Mouse (Mus musculus) lung, postnatal 0 days (tissue): ENCODE data around the gene Plekha4. TPM values are rescaled to one million over a fixed set of nuclear protein-coding genes. Genes with fewer than 3 reads are reported as not detected.

Source experiments
- ATAC-seq: fragments of 200-750 bp; cut with Nextera tagmentation; 2 replicates; pipeline ENCODE4 v1.8.0; 2017; ENCODE audit warnings: moderate library complexity
- DNase-seq: peaks from one replicate; pipeline ENCODE4 v3.0.0-alpha.2; 2016; ENCODE audit warnings: low spot score
- H3K27ac ChIP-seq: fragments of 300-500 bp; sonication (generic); 2 replicates; pipeline ENCODE4 v1.5.1; 2014; ENCODE audit warnings: antibody characterized with exemption, mild to moderate bottlenecking, low read length, mixed read lengths
- H3K27me3 ChIP-seq: fragments of 300-500 bp; sonication (generic); replicated peaks from 2 replicates; pipeline ENCODE4 v1.6.1; 2014; ENCODE audit warnings: low read length, mixed read lengths; ENCODE audit not compliant: insufficient read depth
- H3K36me3 ChIP-seq: fragments of 300-500 bp; sonication (generic); 2 replicates; pipeline ENCODE4 v1.6.1; 2014; ENCODE audit warnings: low read length, mixed read lengths; ENCODE audit not compliant: insufficient read depth
- H3K4me1 ChIP-seq: fragments of 300-500 bp; sonication (generic); 2 replicates; pipeline ENCODE4 v1.6.1; 2014; ENCODE audit warnings: antibody characterized with exemption, low read depth, low read length, mixed read lengths; ENCODE audit not compliant: insufficient read depth
- H3K4me2 ChIP-seq: fragments of 300-500 bp; sonication (generic); replicated peaks from 2 replicates; pipeline ENCODE4 v1.6.1; 2014; ENCODE audit warnings: low read depth, mild to moderate bottlenecking, low read length, moderate library complexity, mixed read lengths
- H3K4me3 ChIP-seq: fragments of 300-500 bp; sonication (generic); 2 replicates; pipeline ENCODE4 v1.5.1; 2014; ENCODE audit warnings: low read depth, low read length
- H3K9ac ChIP-seq: fragments of 300-500 bp; sonication (generic); replicated peaks from 2 replicates; pipeline ENCODE4 v1.6.1; 2014; ENCODE audit warnings: low read depth, mild to moderate bottlenecking
- H3K9me3 ChIP-seq: fragments of 300-500 bp; sonication (generic); 2 replicates; pipeline ENCODE4 v1.6.1; 2016; ENCODE audit warnings: low read length, mixed read lengths
- CTCF ChIP-seq: IDR thresholded peaks from 2 replicates; pipeline ENCODE4 v1.5.1; 2016; ENCODE audit warnings: antibody characterized with exemption, mild to moderate bottlenecking
- EP300 ChIP-seq: IDR thresholded peaks from 2 replicates; pipeline ENCODE4 v1.6.1; 2016; ENCODE audit warnings: antibody characterized with exemption, mild to moderate bottlenecking, control low read depth
- WGBS: fragments of 180-500 bp; shearing (Covaris S2); extraction: QIAGEN DNeasy Blood & Tissue Kit; methylation state at CpG from one replicate; pipeline ENCODE4 v1.1.7; 2014; 5-methylcytosine and 5-hydroxymethylcytosine counted together
- polyA plus RNA-seq: library from polyadenylated mRNA; unstranded; fragments of >200 nt; fragmentation: Nextera tagmentation; extraction: Ambion mirVana; gene quantifications from 2 replicates; pipeline ENCODE4 v1.2.1, GENCODE M21; 2015

Plekha4 gene
- polyA plus RNA-seq, 1 experiment from 2014 or later = 2.1 TPM

DNA sequence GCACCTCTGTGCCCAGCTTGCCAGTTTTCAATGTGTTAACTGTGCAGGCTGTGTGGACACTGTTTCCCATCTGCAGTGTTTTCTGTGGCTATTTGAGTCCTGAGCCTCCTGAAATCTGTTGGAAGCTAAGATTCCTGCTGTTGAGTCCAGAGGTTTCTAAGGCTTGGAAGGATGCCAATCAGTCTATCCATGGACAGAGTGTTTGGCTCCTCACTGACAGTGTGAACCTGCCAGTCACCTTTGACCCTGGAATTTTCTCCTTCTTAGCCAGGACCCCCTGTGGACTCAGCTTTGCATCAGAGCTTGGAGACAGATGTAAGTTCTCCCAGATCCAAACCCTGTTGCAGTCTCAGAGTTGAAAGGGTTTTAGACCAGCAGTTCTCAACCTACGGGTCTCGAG, 14.1 kb downstream of the Plekha4 start:
- no peak for ATAC-seq

DNA sequence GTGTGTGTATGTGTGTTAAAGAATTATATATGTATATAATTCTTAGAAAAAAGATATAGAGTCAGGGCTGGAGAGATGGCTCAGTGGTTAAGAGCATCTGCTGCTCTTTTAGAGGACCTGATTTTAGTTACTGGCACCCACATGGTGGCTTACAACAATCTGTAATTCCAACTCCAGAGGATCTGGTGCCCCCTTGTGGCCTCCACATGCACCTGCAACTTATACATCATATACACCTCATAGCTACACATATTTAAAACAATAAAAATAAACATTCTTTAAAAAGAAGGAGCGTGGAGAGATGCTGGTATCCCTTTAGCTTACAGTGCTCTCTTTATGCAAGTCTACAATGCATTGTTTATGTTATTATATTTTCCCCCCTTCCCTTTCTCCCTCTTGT, 18.4 kb downstream of the Plekha4 start:
- no peak overlapping the region for H3K4me2 ChIP-seq
- H3K36me3 ChIP-seq = no peaks in the 10 kb centered on the region
- H3K9ac ChIP-seq = no peak overlapping the region
- no peaks in the 10 kb centered on the region for H3K9me3 ChIP-seq
- WGBS = 79% methylated on average over 1 of the region's 1 CpGs
- no peak overlapping the region for H3K27ac ChIP-seq
- no peaks in the 10 kb centered on the region for H3K4me1 ChIP-seq
- H3K4me3 ChIP-seq = no peak overlapping the region
- ATAC-seq = no peak
- DNase-seq = no peak
- H3K27me3 ChIP-seq = no peaks in the 10 kb centered on the region
- TF ChIP-seq EP300 = no peak
- peak; percentile 38 for TF ChIP-seq CTCF

More for the DNA sequence above, 14.1 kb downstream of the Plekha4 start:
- no peak overlapping the region for H3K9ac ChIP-seq
- H3K36me3 ChIP-seq = no peaks in the 10 kb centered on the region
- WGBS = 59% methylated on average over 2 of the region's 2 CpGs
- H3K4me3 ChIP-seq = no peak overlapping the region
- H3K4me2 ChIP-seq = no peak overlapping the region
- no peak for TF ChIP-seq CTCF
- no peak overlapping the region for H3K27ac ChIP-seq
- no peaks in the 10 kb centered on the region for H3K9me3 ChIP-seq
- H3K27me3 ChIP-seq = no peaks in the 10 kb centered on the region
- H3K4me1 ChIP-seq = no peaks in the 10 kb centered on the region
- no peak for DNase-seq

DNA sequence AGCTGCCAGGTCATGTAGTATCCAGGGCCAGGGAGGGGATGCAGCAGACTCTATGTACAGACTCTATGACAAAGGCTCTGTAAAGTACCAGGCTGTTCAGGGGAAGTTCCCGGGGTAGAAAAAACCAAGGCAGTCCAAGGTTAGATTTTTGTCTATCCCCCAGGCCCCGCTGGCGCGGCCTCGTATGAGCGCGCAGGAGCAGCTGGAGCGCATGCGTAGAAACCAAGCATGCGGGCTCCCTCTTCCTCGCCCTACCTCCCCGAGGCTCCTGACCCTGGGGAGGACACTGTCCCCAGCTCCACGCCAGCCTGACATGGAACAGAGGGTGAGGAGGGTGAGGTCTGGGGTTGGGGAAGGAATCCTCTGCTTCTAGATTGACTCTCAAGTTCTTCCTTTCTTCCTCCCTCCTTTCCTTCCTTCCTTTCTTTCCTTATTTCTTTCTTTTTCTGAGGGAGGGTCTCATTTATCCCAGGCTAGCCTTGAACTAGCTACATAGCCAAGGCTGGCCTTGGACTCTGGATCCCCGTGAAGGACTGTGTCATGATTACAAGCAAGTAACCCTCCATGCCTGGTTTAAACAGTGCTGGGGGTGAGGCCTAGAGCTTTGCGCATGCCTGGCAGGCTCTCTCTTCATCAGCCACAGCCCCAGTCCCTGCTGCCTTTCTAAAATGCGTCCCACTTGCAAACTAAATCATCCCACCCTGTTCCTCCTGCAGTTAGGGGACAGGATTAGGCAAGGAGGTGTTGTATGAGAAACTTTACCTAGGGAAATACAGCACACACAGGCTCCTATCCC, 23.7 kb downstream of the Plekha4 start:
- Histone ChIP-seq H3K36me3 (no peaks in the 10 kb centered on the region), H3K4me3 (no peak overlapping the region), H3K4me2 (no peak overlapping the region), H3K27me3 (no peaks in the 10 kb centered on the region), H3K9me3 (no peaks in the 10 kb centered on the region), H3K9ac (no peak overlapping the region), H3K4me1 (no peaks in the 10 kb centered on the region), H3K27ac (no peak overlapping the region)
- TF ChIP-seq EP300 (no peak), CTCF (no peak)
- 86% methylated on average over 16 of the region's 16 CpGs for WGBS
- DNase-seq = no peak
- ATAC-seq = no peak

DNA sequence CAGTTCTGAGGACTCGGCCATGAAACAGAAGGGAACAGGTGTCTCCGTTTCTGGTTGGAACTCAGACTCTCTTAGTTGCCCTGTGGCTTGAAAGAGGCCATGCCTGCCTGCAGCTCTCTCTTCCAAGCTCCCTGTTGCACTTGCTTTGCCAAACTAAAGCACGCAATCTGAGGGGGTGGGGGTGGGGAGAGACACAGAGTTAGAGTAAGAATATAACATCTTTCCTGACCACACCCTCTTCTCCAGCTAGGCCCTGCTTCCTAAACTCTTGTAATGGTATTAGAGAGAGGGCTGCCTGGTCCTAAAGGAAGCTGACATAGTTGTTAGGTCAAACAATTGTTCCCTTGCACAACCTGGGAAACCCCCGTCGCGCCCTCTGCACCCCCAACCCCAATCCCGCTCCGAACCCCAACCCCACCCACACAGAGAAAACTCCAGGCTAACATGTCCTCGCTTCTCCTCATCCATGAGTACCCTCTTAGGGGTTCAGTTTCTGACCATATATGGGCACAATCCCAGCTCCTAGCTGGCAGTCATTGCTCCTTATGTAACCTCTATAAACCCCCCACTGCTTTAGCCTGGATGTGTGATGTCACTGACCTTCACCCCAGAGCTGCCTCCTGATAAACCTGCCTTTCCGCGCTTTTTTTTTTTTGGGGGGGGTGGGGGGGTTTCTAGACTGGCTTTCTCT, 24.8 kb downstream of the Plekha4 start:
- Histone ChIP-seq H3K4me2 (no peak overlapping the region), H3K27me3 (no peaks in the 10 kb centered on the region), H3K4me1 (no peaks in the 10 kb centered on the region), H3K9me3 (no peaks in the 10 kb centered on the region), H3K36me3 (no peaks in the 10 kb centered on the region), H3K27ac (no peak overlapping the region), H3K9ac (no peak overlapping the region), H3K4me3 (no peak overlapping the region)
- 75% methylated on average over 11 of the region's 11 CpGs for WGBS
- no peak for TF ChIP-seq EP300
- TF ChIP-seq CTCF = no peak
- no peak for ATAC-seq
- DNase-seq = no peak

DNA sequence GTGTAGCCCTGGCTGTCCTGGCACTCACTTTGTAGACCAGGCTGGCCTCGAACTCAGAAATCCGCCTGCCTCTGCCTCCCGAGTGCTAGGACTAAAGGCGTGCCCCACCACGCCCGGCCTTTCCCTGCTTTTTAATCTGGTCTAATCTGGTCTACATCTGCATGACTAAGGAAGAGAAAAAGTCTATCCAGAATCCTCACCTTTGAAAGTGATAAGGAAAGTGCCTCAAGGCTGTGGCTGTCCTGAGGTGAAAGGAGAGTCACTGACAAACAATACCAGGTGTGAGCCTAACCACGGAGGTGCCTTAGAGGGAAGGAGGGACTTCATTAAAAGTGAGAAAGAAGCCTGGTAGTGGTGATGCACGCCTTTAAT, 25.4 kb downstream of the Plekha4 start:
- Histone ChIP-seq H3K36me3 (no peaks in the 10 kb centered on the region), H3K27ac (no peak overlapping the region), H3K4me1 (no peaks in the 10 kb centered on the region), H3K4me2 (no peak overlapping the region), H3K4me3 (no peak overlapping the region), H3K27me3 (no peaks in the 10 kb centered on the region), H3K9ac (no peak overlapping the region), H3K9me3 (no peaks in the 10 kb centered on the region)
- TF ChIP-seq CTCF = no peak
- TF ChIP-seq EP300 = no peak
- WGBS = 69% methylated on average over 8 of the region's 8 CpGs
- no peak for ATAC-seq
- DNase-seq = no peak

DNA sequence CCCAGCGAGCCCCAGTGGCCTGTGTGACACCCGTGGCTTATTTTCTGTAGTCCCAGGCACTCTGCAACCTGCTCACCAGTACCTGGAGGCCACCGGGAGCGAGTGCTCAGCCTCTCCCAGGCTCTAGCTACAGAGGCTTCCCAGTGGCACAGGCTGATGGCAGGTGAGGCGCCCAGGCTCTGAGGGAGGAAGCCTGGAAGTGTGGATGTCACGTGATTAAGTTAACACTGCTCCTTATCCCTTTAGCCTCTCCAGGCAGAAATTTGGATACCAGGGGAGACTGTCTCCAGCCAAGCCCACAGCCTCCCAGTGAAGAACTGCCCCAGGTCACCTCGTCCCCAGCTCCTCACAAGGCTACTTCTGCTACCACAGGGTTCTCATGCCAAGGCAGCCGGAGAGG, 27.4 kb downstream of the Plekha4 start:
- ATAC-seq (no peak), DNase-seq (no peak)
- Histone ChIP-seq H3K4me2 (no peak overlapping the region), H3K4me1 (no peaks in the 10 kb centered on the region), H3K9me3 (no peaks in the 10 kb centered on the region), H3K4me3 (no peak overlapping the region), H3K36me3 (no peaks in the 10 kb centered on the region), H3K27me3 (no peaks in the 10 kb centered on the region), H3K27ac (no peak overlapping the region), H3K9ac (no peak overlapping the region)
- TF ChIP-seq EP300 = no peak
- no peak for TF ChIP-seq CTCF
- 56% methylated on average over 8 of the region's 8 CpGs for WGBS
